In genomic region chr16:7149106-7149899, GRCm38 (mm10) we compare ENCODE assay signal across 10 mouse cellular contexts.
DNase-seq lines count a peak whose midpoint lies in the region; ATAC-seq and TF ChIP-seq lines count a peak whose summit lies in the region.
"Had no signal": no experiment of that assay in that cellular context is flagged by ENCODE, and none has a peak within 500 bp of the region (broad histone marks: within the 10 kb centered on the region; RNA-seq: fewer than 3 reads in every experiment).

No protein-coding gene starts in this region.

- H3K36me3 ChIP-seq in lung, embryonic 15.5 days: no peaks in the 10 kb centered on the region
- H3K36me3 ChIP-seq in lung, postnatal 0 days (ENCODE audit: insufficient read depth, low read length): no peaks in the 10 kb centered on the region
- no peaks in the 10 kb centered on the region for H3K36me3 ChIP-seq in limb, embryonic 10.5 days
- no peaks in the 10 kb centered on the region for H3K36me3 ChIP-seq in stomach, embryonic 15.5 days

- DNase-seq in lung, postnatal 0 days (ENCODE audit: low spot score): no peak
- DNase-seq in gonadal fat pad, adult 2 months (ENCODE audit: low read depth): peak; percentile 30
- peak; percentile 39 for DNase-seq in limb, embryonic 10.5 days (ENCODE audit: low spot score)
- no peak for DNase-seq in adrenal gland, adult 18-20 months (ENCODE audit: low spot score in 2 of 2)
- no peak for DNase-seq in urinary bladder, postnatal 10 days (ENCODE audit: low spot score)
- DNase-seq in T-cell, adult 2 months (ENCODE audit: low spot score): no peak
- DNase-seq: lung, adult 18-20 months; right cerebral cortex, postnatal 14 days had no signal

- no peak overlapping the region for H3K9ac ChIP-seq in lung, embryonic 15.5 days
- no peak overlapping the region for H3K9ac ChIP-seq in lung, postnatal 0 days (replicated peaks; ENCODE audit: low read depth)
- no peak overlapping the region for H3K9ac ChIP-seq in stomach, embryonic 15.5 days

- H3K4me1 ChIP-seq in lung, embryonic 15.5 days: peaks cover 12% of the 10 kb centered on the region; the same call in 1 of the 2 replicates
- no peaks in the 10 kb centered on the region for H3K4me1 ChIP-seq in lung, postnatal 0 days (ENCODE audit: insufficient read depth, low read depth, low read length)
- peaks cover 19% of the 10 kb centered on the region for H3K4me1 ChIP-seq in limb, embryonic 10.5 days
- peaks cover 10% of the 10 kb centered on the region; the same call in 1 of the 2 replicates for H3K4me1 ChIP-seq in stomach, embryonic 15.5 days

- 64% methylated on average over 16 of the region's 16 CpGs for WGBS in lung, embryonic 15.5 days
- 66% methylated on average over 16 of the region's 16 CpGs for WGBS in lung, postnatal 0 days
- 78% methylated on average over 16 of the region's 16 CpGs for WGBS in limb, embryonic 10.5 days
- WGBS in stomach, embryonic 15.5 days: 61% methylated on average over 16 of the region's 16 CpGs

- no peak for TF ChIP-seq CTCF in lung, postnatal 0 days (IDR thresholded peaks at IDR 0.05)

- H3K27ac ChIP-seq in lung, embryonic 15.5 days: no peak overlapping the region
- H3K27ac ChIP-seq in lung, postnatal 0 days (ENCODE audit: low read length): no peak overlapping the region
- 0 out of 2 replicates have a peak overlapping the region, but pooled peaks have one; percentile 76 for H3K27ac ChIP-seq in limb, embryonic 10.5 days
- H3K27ac ChIP-seq in stomach, embryonic 15.5 days: no peak overlapping the region

- no peak overlapping the region for H3K4me3 ChIP-seq in lung, embryonic 15.5 days
- H3K4me3 ChIP-seq in lung, postnatal 0 days (ENCODE audit: low read depth, low read length): no peak overlapping the region
- no peak overlapping the region for H3K4me3 ChIP-seq in limb, embryonic 10.5 days
- no peak overlapping the region for H3K4me3 ChIP-seq in stomach, embryonic 15.5 days (replicated peaks)

- H3K4me2 ChIP-seq in lung, embryonic 15.5 days: no peak overlapping the region
- no peak overlapping the region for H3K4me2 ChIP-seq in lung, postnatal 0 days (replicated peaks; ENCODE audit: low read depth, low read length)
- H3K4me2 ChIP-seq in stomach, embryonic 15.5 days: peak overlapping the region; percentile 13; the same call in 1 of the 2 replicates

- no peak for TF ChIP-seq EP300 in lung, postnatal 0 days (IDR thresholded peaks at IDR 0.05)

- H3K27me3 ChIP-seq in lung, embryonic 15.5 days: no peaks in the 10 kb centered on the region
- H3K27me3 ChIP-seq in lung, postnatal 0 days (replicated peaks; ENCODE audit: insufficient read depth, low read length): no peaks in the 10 kb centered on the region
- no peaks in the 10 kb centered on the region for H3K27me3 ChIP-seq in limb, embryonic 10.5 days (ENCODE audit: low read depth, poor library complexity, severe bottlenecking)
- H3K27me3 ChIP-seq in stomach, embryonic 15.5 days (replicated peaks): no peaks in the 10 kb centered on the region

- 0 out of 2 replicates have a peak, but pooled peaks have one; percentile 47 for ATAC-seq in lung, embryonic 15.5 days (ENCODE audit: borderline replicate concordance, extremely low read depth, low FRiP score, low TSS enrichment)
- no peak for ATAC-seq in lung, postnatal 0 days
- ATAC-seq in stomach, embryonic 15.5 days (ENCODE audit: insufficient read depth, low FRiP score, low read depth): no peak

- no peaks in the 10 kb centered on the region for H3K9me3 ChIP-seq in lung, embryonic 15.5 days
- no peaks in the 10 kb centered on the region for H3K9me3 ChIP-seq in lung, postnatal 0 days (ENCODE audit: low read length)
- H3K9me3 ChIP-seq in limb, embryonic 10.5 days (replicated peaks): no peaks in the 10 kb centered on the region
- no peaks in the 10 kb centered on the region for H3K9me3 ChIP-seq in stomach, embryonic 15.5 days

Comparison
In these comparisons a context has a peak if more than half of its experiments do, and no peak if none do; other contexts are left out.
1. DNase-seq: peak in gonadal fat pad, adult 2 months (single experiment) and limb, embryonic 10.5 days (single experiment); none in lung, postnatal 0 days (single experiment), adrenal gland, adult 18-20 months (0 of 2), urinary bladder, postnatal 10 days (single experiment) and T-cell, adult 2 months (single experiment).